Comparison of ENCODE assay signal across 19 mouse cellular contexts in genomic region chr17:6003661-6004060, GRCm38 (mm10).
A peak's percentile ranks its signal among the peaks of the same experiment; 100 is the strongest.
DNase-seq lines count a peak whose midpoint lies in the region; ATAC-seq and TF ChIP-seq lines count a peak whose summit lies in the region.
"Had no signal": no experiment of that assay in that cellular context is flagged by ENCODE, and none has a peak within 500 bp of the region (broad histone marks: within the 10 kb centered on the region; RNA-seq: fewer than 3 reads in every experiment).

No protein-coding gene starts in this region.

- H3K27me3 ChIP-seq in heart, embryonic 10.5 days (ENCODE audit: insufficient read depth, poor library complexity, severe bottlenecking), result no peaks in the 10 kb centered on the region
- H3K27me3 ChIP-seq in heart, embryonic 14.5 days (ENCODE audit: control insufficient read depth, insufficient read depth, low read length), result no peaks in the 10 kb centered on the region
- H3K27me3 ChIP-seq in heart, postnatal 0 days (ENCODE audit: control insufficient read depth, insufficient read depth, low read length), result no peaks in the 10 kb centered on the region
- H3K27me3 ChIP-seq: embryonic facial prominence, embryonic 13.5 days; forebrain, embryonic 12.5 days; intestine, embryonic 15.5 days had no signal

- intact Hi-C loops in heart, postnatal 36 days (cut with DNase I), result no loop called here

- no peak for ATAC-seq in heart, embryonic 14.5 days (ENCODE audit: insufficient number of reproducible peaks, insufficient read depth, low FRiP score, low read depth)
- ATAC-seq in heart, postnatal 0 days (ENCODE audit: insufficient read depth, low read depth), result no peak
- ATAC-seq: forebrain, embryonic 16.5 days; intestine, embryonic 15.5 days had no signal

- peak overlapping the region; percentile 53; the same call in 1 of the 2 replicates for H3K27ac ChIP-seq in heart, embryonic 10.5 days
- peak overlapping the region; percentile 68 to 85 for H3K27ac ChIP-seq in heart, embryonic 14.5 days (replicated peaks in 1 of 2; ENCODE audit: control insufficient read depth in 1 of 2, insufficient read depth in 1 of 2, low read depth in 2 of 2, low read length in 2 of 2)
- peak overlapping the region; percentile 72 for H3K27ac ChIP-seq in heart, postnatal 0 days (ENCODE audit: low read depth)
- H3K27ac ChIP-seq: embryonic facial prominence, embryonic 13.5 days; forebrain, embryonic 12.5 days; hindbrain, embryonic 10.5 days; hindbrain, embryonic 14.5 days; intestine, embryonic 15.5 days had no signal

- no peaks in the 10 kb centered on the region for H3K9me3 ChIP-seq in heart, embryonic 10.5 days
- no peaks in the 10 kb centered on the region for H3K9me3 ChIP-seq in heart, embryonic 14.5 days (ENCODE audit: control insufficient read depth, low read length)
- H3K9me3 ChIP-seq in heart, postnatal 0 days (replicated peaks; ENCODE audit: control insufficient read depth, low read length), result no peaks in the 10 kb centered on the region
- H3K9me3 ChIP-seq: embryonic facial prominence, embryonic 13.5 days; forebrain, embryonic 12.5 days; hindbrain, embryonic 10.5 days; intestine, embryonic 15.5 days had no signal

- DNase-seq in heart, embryonic 10.5 days (ENCODE audit: low spot score), result no peak
- DNase-seq in heart, postnatal 36 days, result no peak
- no peak for DNase-seq in heart, adult 9 months (ENCODE audit: low spot score in 2 of 2)
- peak; percentile 66 for DNase-seq in 416B (ENCODE audit: low read depth)
- DNase-seq in heart, postnatal 0 days (ENCODE audit: low spot score), result no peak
- DNase-seq: adrenal gland, adult 2 months; adrenal gland, postnatal 25 days; cerebellum, adult 18-20 months; cerebellum, adult 9-11 months; cerebellum, postnatal 36 days; gastrocnemius, postnatal 10 days; kidney, adult 18-20 months had no signal

- no peak overlapping the region for H3K4me3 ChIP-seq in heart, embryonic 10.5 days
- no peak overlapping the region for H3K4me3 ChIP-seq in heart, embryonic 14.5 days (ENCODE audit: control insufficient read depth in 1 of 2, insufficient read depth in 1 of 2, low read depth in 1 of 2, low read length in 2 of 2)
- no peak overlapping the region for H3K4me3 ChIP-seq in heart, postnatal 0 days (ENCODE audit: low read depth, low read length)
- H3K4me3 ChIP-seq: embryonic facial prominence, embryonic 13.5 days; forebrain, embryonic 12.5 days; hindbrain, embryonic 10.5 days; intestine, embryonic 15.5 days had no signal

- H3K4me1 ChIP-seq in heart, embryonic 10.5 days, result peaks cover 32% of the 10 kb centered on the region
- H3K4me1 ChIP-seq in heart, embryonic 14.5 days (ENCODE audit: control insufficient read depth in 2 of 2, insufficient read depth in 2 of 2, low read length in 2 of 2), result peaks cover 51 to 82% of the 10 kb centered on the region in 2 experiments
- peaks cover 64% of the 10 kb centered on the region for H3K4me1 ChIP-seq in heart, postnatal 0 days (ENCODE audit: control insufficient read depth, insufficient read depth)

- H3K4me2 ChIP-seq in heart, embryonic 14.5 days (ENCODE audit: low read length), result no peak overlapping the region
- H3K4me2 ChIP-seq in heart, postnatal 0 days (ENCODE audit: low read depth, low read length), result no peak overlapping the region
- H3K4me2 ChIP-seq: embryonic facial prominence, embryonic 13.5 days; forebrain, embryonic 12.5 days; hindbrain, embryonic 14.5 days; intestine, embryonic 15.5 days had no signal

- WGBS in heart, embryonic 10.5 days, result 68% methylated on average over 6 of the region's 6 CpGs
- 40% methylated on average over 6 of the region's 6 CpGs for WGBS in heart, embryonic 14.5 days
- 38% methylated on average over 6 of the region's 6 CpGs for WGBS in heart, postnatal 0 days

- no peak for TF ChIP-seq EP300 in heart, postnatal 0 days (IDR thresholded peaks at IDR 0.05; ENCODE audit: low read depth)

- no peak overlapping the region for H3K9ac ChIP-seq in heart, embryonic 14.5 days (ENCODE audit: low read length)
- H3K9ac ChIP-seq in heart, postnatal 0 days (replicated peaks; ENCODE audit: low read depth, low read length), result no peak overlapping the region
- H3K9ac ChIP-seq: embryonic facial prominence, embryonic 13.5 days; forebrain, embryonic 12.5 days; hindbrain, embryonic 14.5 days; intestine, embryonic 15.5 days had no signal

- TF ChIP-seq CTCF in heart, postnatal 0 days (IDR thresholded peaks at IDR 0.05; ENCODE audit: low read depth), result no peak

- H3K36me3 ChIP-seq in heart, embryonic 10.5 days, result no peaks in the 10 kb centered on the region
- H3K36me3 ChIP-seq in heart, embryonic 14.5 days (ENCODE audit: control insufficient read depth, insufficient read depth, low read length), result peaks cover 12% of the 10 kb centered on the region
- H3K36me3 ChIP-seq in heart, postnatal 0 days (replicated peaks; ENCODE audit: control insufficient read depth, insufficient read depth, low read length), result peaks cover 11% of the 10 kb centered on the region; the same call in 1 of the 2 replicates
- H3K36me3 ChIP-seq: forebrain, embryonic 12.5 days; hindbrain, embryonic 10.5 days had no signal
